Mouse (Mus musculus) midbrain, embryonic 12.5 days (tissue): ENCODE data around the gene Fnbp1. TPM values are rescaled to one million over a fixed set of nuclear protein-coding genes. Genes with fewer than 3 reads are reported as not detected.
A peak's percentile ranks its signal among the peaks of the same experiment; 100 is the strongest.

Experiments
- ATAC-seq: fragments of 200-750 bp; cut with Nextera tagmentation; 2 replicates; pipeline ENCODE4 v1.8.0; 2017; ENCODE audit warnings: low read depth, moderate TSS enrichment, moderate library complexity; ENCODE audit not compliant: low FRiP score
- H3K27ac ChIP-seq: fragments of 300-500 bp; sonication (generic); replicated peaks from 2 replicates; pipeline ENCODE4 v1.5.1; 2016; ENCODE audit warnings: mild to moderate bottlenecking
- H3K27me3 ChIP-seq: fragments of 300-500 bp; sonication (generic); 2 replicates; pipeline ENCODE4 v1.6.1; 2016; ENCODE audit warnings: mild to moderate bottlenecking
- H3K36me3 ChIP-seq: fragments of 300-500 bp; sonication (generic); 2 replicates; pipeline ENCODE4 v1.6.1; 2016
- H3K4me1 ChIP-seq: fragments of 300-500 bp; sonication (generic); 2 replicates; pipeline ENCODE4 v1.6.1; 2016
- H3K4me2 ChIP-seq: fragments of 300-500 bp; sonication (generic); replicated peaks from 2 replicates; pipeline ENCODE4 v1.6.1; 2016; ENCODE audit warnings: mild to moderate bottlenecking, moderate library complexity
- H3K4me3 ChIP-seq: fragments of 300-500 bp; sonication (generic); 2 replicates; pipeline ENCODE4 v1.5.1; 2016; ENCODE audit warnings: mild to moderate bottlenecking
- H3K9ac ChIP-seq: fragments of 300-500 bp; sonication (generic); replicated peaks from 2 replicates; pipeline ENCODE4 v1.6.1; 2016; ENCODE audit warnings: mild to moderate bottlenecking, moderate library complexity
- H3K9me3 ChIP-seq: fragments of 300-500 bp; sonication (generic); 2 replicates; pipeline ENCODE4 v1.6.1; 2016; ENCODE audit warnings: mild to moderate bottlenecking
- WGBS: fragments of 180-500 bp; shearing (Covaris S2); methylation state at CpG from one replicate; pipeline ENCODE4 v1.1.7; 2016; 5-methylcytosine and 5-hydroxymethylcytosine counted together
- polyA plus RNA-seq: library from polyadenylated mRNA; unstranded; fragments of >200 nt; fragmentation: Nextera tagmentation; extraction: Ambion mirVana; gene quantifications from 2 replicates; pipeline ENCODE4 v1.2.1, GENCODE M21; 2016

The Fnbp1 gene
- polyA plus RNA-seq, 1 experiment from 2014 or later = 12.8 TPM

DNA sequence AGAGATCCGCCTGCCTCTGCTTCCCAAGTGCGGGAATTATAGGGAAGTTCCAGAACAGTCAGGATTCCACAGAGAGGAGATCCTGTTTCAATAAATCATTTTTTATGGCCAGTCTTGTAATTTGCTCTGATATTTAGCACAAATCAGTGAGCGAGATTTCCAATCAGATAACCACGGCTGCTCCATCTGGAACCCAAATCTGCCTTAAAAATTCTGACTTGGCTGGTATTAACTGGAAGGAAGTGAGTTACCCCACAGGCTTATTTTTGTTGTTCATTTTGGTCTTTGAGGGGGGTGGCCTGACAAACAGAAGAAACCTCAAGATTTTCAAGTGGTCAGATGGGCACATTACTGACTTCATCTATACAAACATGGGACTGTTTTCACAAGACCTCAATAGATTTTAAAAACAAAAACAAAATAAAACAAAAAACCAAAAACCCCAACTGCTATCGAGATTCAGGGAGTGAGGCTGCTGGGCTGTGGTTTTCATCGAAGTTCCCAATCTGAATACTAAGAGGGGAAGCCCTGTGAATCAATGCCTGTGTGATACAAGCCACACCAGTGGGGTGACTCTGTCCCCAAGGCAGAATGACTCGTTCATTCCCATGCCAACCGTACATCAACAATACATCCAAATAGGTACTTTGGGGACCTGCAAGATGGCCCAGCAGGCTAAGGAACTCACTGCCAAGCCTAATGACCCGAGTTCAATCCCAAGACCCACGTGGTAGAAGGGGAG, 23.0 kb downstream of the Fnbp1 start:
- Histone ChIP-seq H3K9ac (no peak overlapping the region), H3K4me2 (no peak overlapping the region), H3K4me3 (no peak overlapping the region), H3K27ac (no peak overlapping the region), H3K27me3 (no peaks in the 10 kb centered on the region), H3K36me3 (no peaks in the 10 kb centered on the region), H3K9me3 (no peaks in the 10 kb centered on the region), H3K4me1 (peaks cover 4% of the 10 kb centered on the region; the same call in 1 of the 2 replicates)
- 93% methylated on average over 10 of the region's 10 CpGs for WGBS
- ATAC-seq = no peak

DNA sequence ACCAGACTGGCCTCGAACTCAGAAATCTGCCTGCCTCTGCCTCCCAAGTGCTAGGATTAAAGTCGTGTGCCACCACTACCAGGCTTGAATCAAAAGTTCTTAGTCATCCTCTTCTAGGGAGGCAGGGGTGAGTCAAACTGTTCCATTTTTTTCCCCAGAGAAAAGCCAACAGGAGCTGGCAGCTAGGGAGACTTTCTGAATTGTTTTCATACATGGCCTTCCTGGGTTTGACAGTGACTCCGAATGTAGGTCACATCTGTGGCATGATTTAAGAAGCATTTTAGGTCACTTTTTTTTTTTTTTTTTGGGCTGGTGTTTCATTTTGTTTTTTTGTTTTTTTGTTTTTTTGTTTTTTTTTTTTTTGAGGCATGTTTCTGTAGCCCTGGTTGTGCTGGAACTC, 23.6 kb downstream of the Fnbp1 start:
- no peak overlapping the region for H3K4me3 ChIP-seq
- peaks cover 4% of the 10 kb centered on the region; the same call in 1 of the 2 replicates for H3K4me1 ChIP-seq
- no peaks in the 10 kb centered on the region for H3K27me3 ChIP-seq
- WGBS = 90% methylated on average over 3 of the region's 3 CpGs
- H3K27ac ChIP-seq = no peak overlapping the region
- no peak overlapping the region for H3K4me2 ChIP-seq
- H3K9me3 ChIP-seq = no peaks in the 10 kb centered on the region
- H3K36me3 ChIP-seq = no peaks in the 10 kb centered on the region
- no peak overlapping the region for H3K9ac ChIP-seq
- no peak for ATAC-seq

DNA sequence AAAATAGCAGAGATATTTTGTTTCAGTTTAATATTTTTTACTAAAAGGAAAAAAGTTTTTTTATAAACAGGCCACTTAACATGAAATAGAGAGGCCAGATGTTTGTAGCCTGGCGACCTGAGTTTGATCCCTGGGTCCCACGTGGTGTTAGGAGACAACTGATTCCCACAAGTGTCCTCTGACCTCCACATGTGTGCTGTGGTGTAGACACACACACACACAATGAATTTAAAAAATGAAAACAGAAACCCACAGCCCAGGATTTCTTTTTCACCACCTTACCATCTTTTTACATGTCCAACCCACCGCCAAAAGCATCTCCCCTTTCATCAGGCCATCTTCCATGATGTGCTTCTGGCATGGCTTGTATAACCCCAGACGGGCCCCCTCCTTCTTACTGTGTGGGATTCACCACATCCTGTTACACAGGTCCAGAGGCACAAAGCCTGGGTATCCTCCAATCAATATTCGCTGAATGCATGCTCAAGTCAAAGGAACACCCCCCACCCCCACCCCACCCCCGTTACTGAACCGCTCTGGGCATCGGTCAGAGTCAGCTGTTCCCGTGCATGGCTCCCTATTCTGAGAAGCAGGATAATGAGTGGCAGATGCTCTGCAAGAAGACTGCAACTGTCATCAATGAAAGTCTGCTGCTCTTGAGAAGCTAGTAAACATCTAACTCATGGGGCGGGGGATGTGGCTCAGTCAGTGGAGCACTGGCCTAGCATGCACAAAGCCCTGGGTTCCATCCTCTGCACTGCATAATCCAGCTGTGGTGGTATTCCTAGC, 25.7 kb downstream of the Fnbp1 start:
- Histone ChIP-seq H3K4me2 (no peak overlapping the region), H3K4me3 (no peak overlapping the region), H3K36me3 (no peaks in the 10 kb centered on the region), H3K4me1 (peaks cover 4% of the 10 kb centered on the region; the same call in 1 of the 2 replicates), H3K9ac (no peak overlapping the region), H3K9me3 (no peaks in the 10 kb centered on the region), H3K27ac (peak overlapping the region; percentile 5; the same call in 1 of the 2 replicates), H3K27me3 (no peaks in the 10 kb centered on the region)
- WGBS = 72% methylated on average over 10 of the region's 10 CpGs
- ATAC-seq = no peak

DNA sequence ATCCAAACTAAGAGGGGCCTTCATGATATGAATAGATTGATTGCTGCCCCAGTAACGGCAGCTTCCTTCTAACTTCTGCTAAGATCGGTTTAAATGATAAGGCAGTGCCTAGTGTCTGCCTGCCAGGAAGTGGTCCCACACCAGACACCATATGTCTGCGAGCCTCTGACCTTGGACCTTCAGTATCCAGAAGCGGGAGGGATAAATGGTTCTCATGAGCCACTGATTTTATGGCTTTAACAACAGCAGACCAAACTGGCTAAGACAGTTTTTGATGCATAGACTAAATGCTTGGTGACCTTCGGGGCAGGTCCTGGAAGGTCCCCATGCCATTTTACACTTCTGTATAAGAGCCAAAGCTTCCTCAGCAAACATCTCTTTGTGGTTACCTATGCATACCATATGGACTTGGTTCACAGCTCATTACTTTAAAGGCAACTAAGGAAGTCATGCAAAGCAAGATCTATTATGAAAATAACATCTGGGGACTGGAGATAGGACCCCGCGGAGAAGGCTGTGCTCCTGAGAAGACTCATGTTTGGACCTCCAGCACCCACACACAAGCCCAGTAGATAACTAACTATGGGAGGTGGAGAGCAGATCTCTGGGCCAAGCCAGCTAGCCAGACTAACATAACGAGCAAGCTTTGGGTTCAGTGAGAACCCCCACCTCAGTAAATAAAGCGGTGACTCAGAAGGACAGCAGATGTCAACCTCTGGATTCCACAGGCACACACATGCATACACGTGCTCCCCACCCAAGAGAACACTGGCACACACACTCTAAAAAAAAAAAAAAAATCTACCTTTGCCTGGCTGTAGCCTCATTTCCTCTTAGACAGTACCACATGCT, 26.5 kb downstream of the Fnbp1 start:
- no peak for ATAC-seq
- Histone ChIP-seq H3K4me3 (no peak overlapping the region), H3K27me3 (no peaks in the 10 kb centered on the region), H3K9me3 (no peaks in the 10 kb centered on the region), H3K36me3 (no peaks in the 10 kb centered on the region), H3K9ac (no peak overlapping the region), H3K4me2 (no peak overlapping the region), H3K27ac (no peak overlapping the region), H3K4me1 (peaks cover 4% of the 10 kb centered on the region; the same call in 1 of the 2 replicates)
- WGBS = 83% methylated on average over 10 of the region's 10 CpGs

DNA sequence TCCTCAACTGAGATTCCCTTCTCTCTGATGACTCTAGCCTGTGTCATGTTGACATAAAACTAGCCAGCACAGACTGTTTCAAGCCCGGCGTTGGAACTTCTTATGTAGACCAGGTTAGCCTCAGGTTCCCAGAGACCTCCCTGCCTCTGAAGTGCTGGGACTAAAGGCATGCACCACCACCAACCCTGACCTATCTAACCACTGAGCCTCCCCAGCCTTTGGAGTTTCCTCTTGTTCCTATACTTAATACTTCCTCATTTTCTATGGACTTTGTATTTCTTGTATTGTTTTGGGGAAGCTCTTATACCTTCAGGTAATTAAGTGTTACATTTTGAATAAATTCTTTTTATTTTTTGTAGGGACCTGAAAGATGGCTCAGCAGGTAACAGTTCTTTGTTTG, 27.6 kb downstream of the Fnbp1 start:
- no peak overlapping the region for H3K27ac ChIP-seq
- ATAC-seq = no peak
- no peaks in the 10 kb centered on the region for H3K36me3 ChIP-seq
- no peak overlapping the region for H3K4me2 ChIP-seq
- no peak overlapping the region for H3K9ac ChIP-seq
- WGBS = 96% methylated on average over 2 of the region's 2 CpGs
- no peak overlapping the region for H3K4me3 ChIP-seq
- no peaks in the 10 kb centered on the region for H3K27me3 ChIP-seq
- no peaks in the 10 kb centered on the region for H3K9me3 ChIP-seq
- H3K4me1 ChIP-seq = peaks cover 4% of the 10 kb centered on the region; the same call in 1 of the 2 replicates

DNA sequence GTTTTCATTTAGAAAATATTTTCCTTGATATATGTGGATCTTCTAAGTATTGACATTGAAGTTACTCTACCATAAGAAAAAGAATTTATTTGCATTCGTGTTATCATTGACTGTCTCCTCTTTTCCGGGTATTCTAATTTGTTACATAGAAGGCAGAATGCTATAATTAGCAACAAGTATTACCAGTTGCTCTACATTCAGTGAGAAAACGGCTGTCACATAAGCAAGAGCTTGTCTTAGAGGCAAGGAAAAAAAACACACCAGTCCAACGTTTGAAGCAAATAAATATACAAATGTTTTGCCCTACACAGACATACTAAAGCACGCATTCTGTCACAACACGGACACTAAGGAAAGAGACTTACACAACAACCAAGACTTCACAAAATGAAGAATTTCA, 30.1 kb downstream of the Fnbp1 start:
- no peak overlapping the region for H3K4me2 ChIP-seq
- H3K4me1 ChIP-seq = peaks cover 9% of the 10 kb centered on the region
- H3K4me3 ChIP-seq = no peak overlapping the region
- 84% methylated on average over 6 of the region's 6 CpGs for WGBS
- H3K27ac ChIP-seq = no peak overlapping the region
- H3K36me3 ChIP-seq = no peaks in the 10 kb centered on the region
- H3K9me3 ChIP-seq = no peaks in the 10 kb centered on the region
- ATAC-seq = no peak
- H3K9ac ChIP-seq = no peak overlapping the region
- no peaks in the 10 kb centered on the region for H3K27me3 ChIP-seq

DNA sequence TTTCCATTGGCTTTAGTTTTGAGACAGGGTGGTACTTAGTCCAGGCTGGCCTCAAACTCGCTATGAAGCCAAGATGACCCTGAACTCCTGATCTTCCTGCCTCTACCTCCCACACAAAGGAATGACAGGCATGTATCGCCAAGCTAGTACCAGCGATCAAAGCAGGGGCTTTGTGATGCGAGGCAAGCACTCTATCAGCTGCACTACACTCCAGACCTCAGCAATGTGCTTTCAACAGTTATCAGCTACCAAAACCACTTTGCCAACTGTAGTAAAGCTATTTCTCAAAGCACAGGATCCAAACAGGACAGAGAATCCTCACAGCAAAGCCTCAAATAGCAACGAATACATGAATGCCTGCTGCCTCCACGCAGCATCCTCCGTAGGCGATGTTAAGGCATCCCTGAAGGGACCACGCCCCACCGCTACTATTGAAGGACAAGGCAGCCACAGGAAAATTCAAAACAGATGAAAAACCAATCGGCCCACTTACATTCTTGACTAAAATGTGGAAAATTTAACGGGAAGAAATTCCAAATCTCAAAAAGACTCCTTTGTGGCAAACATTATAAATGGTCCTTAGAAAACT, 31.8 kb downstream of the Fnbp1 start:
- no peak overlapping the region for H3K27ac ChIP-seq
- 78% methylated on average over 12 of the region's 12 CpGs for WGBS
- H3K9ac ChIP-seq = no peak overlapping the region
- H3K4me3 ChIP-seq = no peak overlapping the region
- no peak overlapping the region for H3K4me2 ChIP-seq
- H3K9me3 ChIP-seq = no peaks in the 10 kb centered on the region
- no peaks in the 10 kb centered on the region for H3K36me3 ChIP-seq
- no peak for ATAC-seq
- H3K4me1 ChIP-seq = peaks cover 6% of the 10 kb centered on the region; the same call in 1 of the 2 replicates
- H3K27me3 ChIP-seq = no peaks in the 10 kb centered on the region

DNA sequence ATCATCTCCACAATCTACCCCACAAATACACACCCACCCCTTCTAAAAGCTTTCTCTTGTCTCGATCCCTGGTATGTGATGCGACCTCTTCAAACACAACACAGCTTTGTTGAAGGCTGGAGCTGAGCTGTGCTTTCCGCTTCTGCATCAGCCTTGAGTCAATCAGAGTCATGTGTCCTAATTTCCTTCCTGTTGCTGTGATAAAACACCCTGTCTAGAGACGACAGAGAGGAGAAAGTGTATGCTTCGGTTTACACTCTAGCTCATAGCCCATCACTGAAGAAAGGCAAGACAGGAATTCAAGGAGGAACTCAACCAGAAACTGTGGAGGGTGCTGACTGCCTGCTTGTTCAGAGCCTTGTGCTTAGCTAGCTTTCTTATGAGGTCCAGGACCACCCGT, 33.6 kb downstream of the Fnbp1 start:
- Histone ChIP-seq H3K4me2 (no peak overlapping the region), H3K4me3 (no peak overlapping the region), H3K36me3 (no peaks in the 10 kb centered on the region), H3K9me3 (no peaks in the 10 kb centered on the region), H3K4me1 (peaks cover 6% of the 10 kb centered on the region; the same call in 1 of the 2 replicates), H3K9ac (no peak overlapping the region), H3K27ac (no peak overlapping the region), H3K27me3 (no peaks in the 10 kb centered on the region)
- 87% methylated on average over 6 of the region's 6 CpGs for WGBS
- no peak for ATAC-seq

DNA sequence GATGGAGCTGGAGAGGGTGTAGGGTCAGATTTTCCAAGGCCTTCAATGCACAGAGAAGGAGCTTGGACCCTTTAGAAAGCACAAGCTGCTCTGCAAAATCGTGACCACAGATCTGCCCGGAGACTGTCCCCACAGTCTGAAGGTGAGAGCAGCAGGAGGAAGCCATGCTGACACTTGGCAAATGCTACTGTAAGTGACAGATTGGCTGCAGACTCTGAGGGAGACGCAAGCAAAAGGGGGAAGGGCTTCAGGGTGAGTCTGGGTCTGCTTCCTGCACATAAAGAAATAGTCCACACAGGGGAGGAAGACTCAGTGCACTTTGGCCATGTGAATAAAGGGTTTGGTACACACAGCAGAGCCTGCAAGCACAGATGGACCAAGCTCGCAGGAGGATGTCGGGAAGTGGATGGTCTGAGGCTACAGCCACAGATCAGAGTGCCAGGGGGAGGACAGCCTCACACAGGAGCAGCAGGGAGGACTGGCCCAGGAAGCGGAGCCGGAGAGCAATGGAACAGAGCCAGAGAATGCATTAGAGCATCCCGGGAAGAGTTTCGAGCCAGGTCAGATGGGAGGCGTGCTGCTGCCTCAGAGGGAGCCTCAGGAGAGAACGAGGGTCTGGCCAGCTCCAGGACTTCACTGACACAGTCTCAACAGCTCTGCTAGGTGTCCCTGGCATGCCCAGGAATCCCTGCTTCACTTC, 35.0 kb downstream of the Fnbp1 start:
- Histone ChIP-seq H3K4me2 (no peak overlapping the region), H3K4me3 (no peak overlapping the region), H3K9me3 (no peaks in the 10 kb centered on the region), H3K4me1 (peaks cover 6% of the 10 kb centered on the region; the same call in 1 of the 2 replicates), H3K27ac (no peak overlapping the region), H3K9ac (no peak overlapping the region), H3K27me3 (no peaks in the 10 kb centered on the region), H3K36me3 (no peaks in the 10 kb centered on the region)
- ATAC-seq = no peak
- WGBS = 68% methylated on average over 11 of the region's 11 CpGs

DNA sequence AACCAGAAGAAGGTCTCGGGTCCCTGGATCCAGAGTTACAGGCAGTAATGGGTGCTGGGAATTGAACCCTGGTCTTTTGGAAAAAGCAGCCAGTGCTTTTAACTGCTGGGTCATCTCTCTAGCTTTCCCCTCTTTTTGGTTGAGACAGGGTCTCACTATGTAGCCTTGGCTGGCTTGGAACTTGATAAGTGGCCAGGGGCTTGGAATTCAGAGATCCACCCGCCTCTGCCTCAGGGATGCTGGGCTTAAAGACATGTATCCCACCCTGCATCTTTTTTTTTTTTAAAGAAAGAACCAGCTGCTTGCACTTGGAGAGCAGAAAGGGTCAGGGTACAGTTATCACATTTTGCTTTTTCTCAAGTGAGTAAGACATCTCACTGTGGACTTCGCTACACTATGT, 35.8 kb downstream of the Fnbp1 start:
- ATAC-seq = no peak
- no peaks in the 10 kb centered on the region for H3K9me3 ChIP-seq
- H3K9ac ChIP-seq = no peak overlapping the region
- no peaks in the 10 kb centered on the region for H3K27me3 ChIP-seq
- H3K27ac ChIP-seq = no peak overlapping the region
- H3K4me1 ChIP-seq = peaks cover 6% of the 10 kb centered on the region; the same call in 1 of the 2 replicates
- H3K4me3 ChIP-seq = no peak overlapping the region
- no peaks in the 10 kb centered on the region for H3K36me3 ChIP-seq
- no peak overlapping the region for H3K4me2 ChIP-seq
- WGBS = 98% methylated on average over 3 of the region's 3 CpGs

DNA sequence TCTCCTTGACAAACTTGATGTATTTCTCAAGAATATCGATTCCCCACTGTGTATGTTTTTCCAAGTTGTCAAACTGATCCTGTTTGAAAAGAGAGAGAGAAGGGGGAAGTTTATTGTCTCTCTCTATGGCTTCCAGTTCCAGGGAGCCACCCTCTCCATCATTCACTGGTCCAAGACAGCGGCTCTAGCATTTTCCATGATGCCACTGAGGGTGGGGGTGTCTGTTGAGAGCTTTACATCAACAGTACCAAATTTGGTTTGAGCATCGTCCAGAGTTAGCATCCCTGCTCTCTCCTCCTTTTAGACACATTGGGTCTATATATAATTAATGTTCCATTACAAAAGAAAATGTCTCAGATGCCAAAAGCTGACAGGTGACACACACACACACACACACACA, 36.5 kb downstream of the Fnbp1 start:
- Histone ChIP-seq H3K36me3 (no peaks in the 10 kb centered on the region), H3K9ac (no peak overlapping the region), H3K27me3 (no peaks in the 10 kb centered on the region), H3K27ac (no peak overlapping the region), H3K4me1 (peaks cover 6% of the 10 kb centered on the region; the same call in 1 of the 2 replicates), H3K4me2 (no peak overlapping the region), H3K9me3 (no peaks in the 10 kb centered on the region), H3K4me3 (no peak overlapping the region)
- no peak for ATAC-seq
- WGBS = 77% methylated on average over 3 of the region's 3 CpGs
